Mouse (Mus musculus): ENCODE data around the gene Rgs3. TPM values are rescaled to one million over a fixed set of nuclear protein-coding genes. Genes with fewer than 3 reads are reported as not detected.
A peak's percentile ranks its signal among the peaks of the same experiment; 100 is the strongest.

The Rgs3 gene
- total and polyA plus RNA-seq, 3 experiments, result not detected

GRCm38 (mm10) chr4:62697469-62697868, 137.8 kb downstream of the Rgs3 start:
- Histone ChIP-seq H3K9me3 (replicated peaks; ENCODE audit: insufficient read depth, low read length) (no peaks in the 10 kb centered on the region), H3K4me1 (ENCODE audit: control insufficient read depth in 1 of 2, insufficient read depth in 2 of 2, low read length in 2 of 2) (no peaks in the 10 kb centered on the region), H3K27me3 (ENCODE audit: control insufficient read depth in 1 of 2, insufficient read depth in 2 of 2, low read length in 2 of 2) (no peaks in the 10 kb centered on the region), H3K4me3 (ENCODE audit: control insufficient read depth in 1 of 2, insufficient read depth in 1 of 2, low read depth in 2 of 2, low read length in 2 of 2) (no peak overlapping the region), H3K9ac (ENCODE audit: control insufficient read depth, low read depth, low read length, poor library complexity, severe bottlenecking) (no peak overlapping the region), H3K36me3 (ENCODE audit: control insufficient read depth in 1 of 2, insufficient read depth in 2 of 2, low read length in 2 of 2) (no peaks in the 10 kb centered on the region), H3K27ac (ENCODE audit: control insufficient read depth, low read depth, low read length) (no peak overlapping the region), H3K79me2 (ENCODE audit: control insufficient read depth, insufficient read depth, low read length, poor library complexity) (no peaks in the 10 kb centered on the region)
- DNase-seq (ENCODE audit: low read depth, low spot score), result no peak
- no peak for TF ChIP-seq MAFK (IDR thresholded peaks at IDR 0.05; ENCODE audit: borderline replicate concordance, low read depth, low read length)
- peak in 2 of 3 experiments; percentile 11 to 31; a peak in 3 of 6 replicates for TF ChIP-seq CTCF (IDR thresholded peaks at IDR 0.05 in 2 of 3, conservative IDR thresholded peaks at IDR 0.05 in 1 of 3; ENCODE audit: control insufficient read depth in 1 of 3, insufficient read depth in 1 of 3, low read depth in 2 of 3, low read length in 3 of 3, poor library complexity in 1 of 3, severe bottlenecking in 1 of 3)
- no peak for TF ChIP-seq HCFC1 (IDR thresholded peaks at IDR 0.05; ENCODE audit: low read depth, low read length)
- no peak for TF ChIP-seq KAT2A (conservative IDR thresholded peaks at IDR 0.05; ENCODE audit: low read depth, low read length)
- TF ChIP-seq RAD21 (IDR thresholded peaks at IDR 0.05; ENCODE audit: low read depth, low read length), result peak; percentile 2
- TF ChIP-seq MXI1 (IDR thresholded peaks at IDR 0.05; ENCODE audit: low read depth, low read length), result no peak
- TF ChIP-seq MAX (IDR thresholded peaks at IDR 0.05; ENCODE audit: low read length), result no peak

- no peak overlapping the region for H3K4me3 ChIP-seq (ENCODE audit: control insufficient read depth in 1 of 2, insufficient read depth in 1 of 2, low read depth in 2 of 2, low read length in 2 of 2)
- no peaks in the 10 kb centered on the region for H3K9me3 ChIP-seq (replicated peaks; ENCODE audit: insufficient read depth, low read length)
- no peaks in the 10 kb centered on the region for H3K79me2 ChIP-seq (ENCODE audit: control insufficient read depth, insufficient read depth, low read length, poor library complexity)
- DNase-seq (ENCODE audit: low read depth, low spot score), result no peak
- no peak overlapping the region for H3K27ac ChIP-seq (ENCODE audit: control insufficient read depth, low read depth, low read length)
- H3K36me3 ChIP-seq (ENCODE audit: control insufficient read depth in 1 of 2, insufficient read depth in 2 of 2, low read length in 2 of 2), result no peaks in the 10 kb centered on the region
- no peaks in the 10 kb centered on the region for H3K27me3 ChIP-seq (ENCODE audit: control insufficient read depth in 1 of 2, insufficient read depth in 2 of 2, low read length in 2 of 2)
- TF ChIP-seq NRF1 (IDR thresholded peaks at IDR 0.05; ENCODE audit: insufficient read depth, low read depth, low read length, poor library complexity, severe bottlenecking) (no peak), EP300 (IDR thresholded peaks at IDR 0.05; ENCODE audit: low read depth in 1 of 2, low read length in 2 of 2) (no peak), KAT2A (conservative IDR thresholded peaks at IDR 0.05; ENCODE audit: low read depth, low read length) (no peak), USF2 (IDR thresholded peaks at IDR 0.05; ENCODE audit: borderline replicate concordance in 1 of 2, insufficient read depth in 1 of 2, low read depth in 1 of 2, low read length in 2 of 2) (no peak), NELFE (IDR thresholded peaks at IDR 0.05; ENCODE audit: low read depth, low read length) (no peak), ZMIZ1 (IDR thresholded peaks at IDR 0.05; ENCODE audit: low read depth, low read length) (no peak), TBP (IDR thresholded peaks at IDR 0.05; ENCODE audit: low read depth, low read length) (no peak), SIN3A (IDR thresholded peaks at IDR 0.05; ENCODE audit: low read length) (no peak), HCFC1 (IDR thresholded peaks at IDR 0.05; ENCODE audit: low read depth, low read length) (no peak), RCOR1 (IDR thresholded peaks at IDR 0.05; ENCODE audit: low read depth, low read length) (no peak), BHLHE40 (IDR thresholded peaks at IDR 0.05; ENCODE audit: borderline replicate concordance, low read depth, low read length) (no peak)
- no peak overlapping the region for H3K9ac ChIP-seq (ENCODE audit: control insufficient read depth, low read depth, low read length, poor library complexity, severe bottlenecking)
- no peaks in the 10 kb centered on the region for H3K4me1 ChIP-seq (ENCODE audit: control insufficient read depth in 1 of 2, insufficient read depth in 2 of 2, low read length in 2 of 2)
Observed at GRCm38 (mm10) chr4:62698521-62698920, 138.9 kb downstream of the Rgs3 start.
